Mouse (Mus musculus) midbrain, embryonic 13.5 days (tissue): ENCODE results near the gene Tbx6. TPM values are rescaled to one million over a fixed set of nuclear protein-coding genes. Genes with fewer than 3 reads are reported as not detected.

Experiments
- ATAC-seq: fragments of 200-750 bp; cut with Nextera tagmentation; 2 replicates; pipeline ENCODE4 v1.8.0; 2017; ENCODE audit warnings: mild to moderate bottlenecking, moderate TSS enrichment, moderate library complexity
- H3K27ac ChIP-seq: fragments of 300-500 bp; sonication (generic); 2 replicates; pipeline ENCODE4 v1.5.1; 2015; ENCODE audit warnings: inconsistent platforms, mild to moderate bottlenecking, moderate library complexity
- H3K27me3 ChIP-seq: fragments of 300-500 bp; sonication (generic); 2 replicates; pipeline ENCODE4 v1.6.1; 2015; ENCODE audit warnings: mild to moderate bottlenecking, inconsistent platforms
- H3K36me3 ChIP-seq: fragments of 300-500 bp; sonication (generic); 2 replicates; pipeline ENCODE4 v1.6.1; 2015; ENCODE audit warnings: mild to moderate bottlenecking, inconsistent platforms
- H3K4me1 ChIP-seq: fragments of 300-500 bp; sonication (generic); replicated peaks from 2 replicates; pipeline ENCODE4 v1.6.1; 2015; ENCODE audit warnings: inconsistent platforms
- H3K4me2 ChIP-seq: fragments of 300-500 bp; sonication (generic); replicated peaks from 2 replicates; pipeline ENCODE4 v1.6.1; 2015; ENCODE audit warnings: moderate library complexity, mild to moderate bottlenecking, inconsistent platforms
- H3K4me3 ChIP-seq: fragments of 300-500 bp; sonication (generic); replicated peaks from 2 replicates; pipeline ENCODE4 v1.5.1; 2015; ENCODE audit warnings: mild to moderate bottlenecking, inconsistent platforms
- H3K9ac ChIP-seq: fragments of 300-500 bp; sonication (generic); replicated peaks from 2 replicates; pipeline ENCODE4 v1.6.1; 2015; ENCODE audit warnings: mild to moderate bottlenecking, inconsistent platforms
- H3K9me3 ChIP-seq: fragments of 300-500 bp; sonication (generic); 2 replicates; pipeline ENCODE4 v1.6.1; 2016; ENCODE audit warnings: mild to moderate bottlenecking, inconsistent platforms
- WGBS: fragments of 180-500 bp; shearing (Covaris S2); methylation state at CpG from one replicate; pipeline ENCODE4 v1.1.7; 2015; 5-methylcytosine and 5-hydroxymethylcytosine counted together
- polyA plus RNA-seq: library from polyadenylated mRNA; unstranded; fragments of >200 nt; fragmentation: Nextera tagmentation; extraction: Ambion mirVana; gene quantifications from 2 replicates; pipeline ENCODE4 v1.2.1, GENCODE M21; 2015

Gene Tbx6
- polyA plus RNA-seq, 1 experiment from 2014 or later: 0.36 TPM

GRCm38 (mm10) chr7:126808703-126809455 is 27.6 kb downstream of the Tbx6 start:
- H3K9ac ChIP-seq: peak overlapping the region; percentile 87
- no peaks in the 10 kb centered on the region for H3K9me3 ChIP-seq
- ATAC-seq: peak; percentile 95
- H3K27ac ChIP-seq: peak overlapping the region; percentile 78
- WGBS: under 1% methylated on average over 42 of the region's 43 CpGs
- H3K4me1 ChIP-seq: peaks cover 20% of the 10 kb centered on the region
- H3K27me3 ChIP-seq: no peaks in the 10 kb centered on the region
- peaks cover 6% of the 10 kb centered on the region; the same call in 1 of the 2 replicates for H3K36me3 ChIP-seq
- peak overlapping the region; percentile 77 for H3K4me3 ChIP-seq
- H3K4me2 ChIP-seq: peak overlapping the region; percentile 87

- ATAC-seq: no peak
- Histone ChIP-seq H3K36me3 (0 out of 2 replicates have a peak, but pooled peaks cover 3% of the 10 kb centered on the region), H3K27me3 (no peaks in the 10 kb centered on the region), H3K27ac (no peak overlapping the region), H3K9ac (peak overlapping the region; percentile 87; the same call in 1 of the 2 replicates), H3K4me2 (peak overlapping the region; percentile 87), H3K4me3 (peak overlapping the region; percentile 77), H3K4me1 (peaks cover 20% of the 10 kb centered on the region), H3K9me3 (no peaks in the 10 kb centered on the region)
- WGBS: 70% methylated on average over 5 of the region's 5 CpGs
Measured at GRCm38 (mm10) chr7:126809723-126810369, 28.6 kb downstream of the Tbx6 start.

DNA sequence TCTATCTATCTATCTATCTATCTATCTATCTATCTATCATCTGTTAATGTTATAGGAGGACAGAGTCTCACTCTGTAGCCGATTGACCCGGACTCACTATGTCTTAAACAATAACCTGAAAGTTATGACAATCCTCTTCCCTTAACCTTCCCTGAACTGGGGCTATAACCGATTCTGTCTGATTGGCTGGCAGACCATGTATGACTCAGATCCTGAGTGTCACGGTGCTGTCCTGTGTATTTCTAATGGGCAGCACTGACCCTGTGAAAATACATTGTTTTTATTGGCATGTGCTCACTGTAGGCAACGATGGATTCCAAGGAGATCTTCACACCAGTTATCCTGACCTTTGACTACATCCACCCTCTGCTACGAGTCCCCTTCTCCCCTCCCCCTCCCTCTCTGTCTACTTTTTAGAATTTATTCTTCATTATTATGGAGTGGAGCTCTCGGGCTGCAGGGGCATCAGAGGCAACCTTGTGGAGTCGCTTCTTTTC is 34.5 kb downstream of the Tbx6 start:
- Histone ChIP-seq H3K9me3 (peaks cover 3% of the 10 kb centered on the region; the same call in 1 of the 2 replicates), H3K27me3 (no peaks in the 10 kb centered on the region), H3K4me2 (no peak overlapping the region), H3K36me3 (no peaks in the 10 kb centered on the region), H3K4me3 (no peak overlapping the region), H3K4me1 (no peaks in the 10 kb centered on the region), H3K9ac (no peak overlapping the region), H3K27ac (no peak overlapping the region)
- ATAC-seq: no peak
- WGBS: 54% methylated on average over 8 of the region's 8 CpGs

DNA sequence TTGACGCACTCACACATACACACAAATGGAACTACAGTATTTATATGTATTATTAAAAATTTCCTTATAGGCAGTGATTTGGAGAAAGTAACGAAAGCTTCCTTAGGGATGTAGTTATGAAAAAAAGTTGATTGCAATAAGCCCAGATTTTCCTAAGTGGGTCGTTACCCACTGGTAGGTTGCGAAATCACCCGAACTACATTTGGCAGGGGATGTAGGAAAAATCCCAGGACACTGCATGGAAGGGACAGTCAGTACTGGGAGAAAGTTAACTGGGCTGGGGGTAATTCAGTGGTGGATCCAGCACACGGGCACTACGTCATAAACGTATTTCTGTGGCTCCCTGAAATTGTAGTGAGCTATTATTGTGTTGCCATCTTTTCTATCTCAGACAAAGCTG is 35.2 kb downstream of the Tbx6 start:
- H3K27me3 ChIP-seq: no peaks in the 10 kb centered on the region
- 89% methylated on average over 8 of the region's 8 CpGs for WGBS
- H3K9ac ChIP-seq: no peak overlapping the region
- no peak for ATAC-seq
- no peaks in the 10 kb centered on the region for H3K36me3 ChIP-seq
- H3K4me2 ChIP-seq: no peak overlapping the region
- H3K27ac ChIP-seq: no peak overlapping the region
- no peaks in the 10 kb centered on the region for H3K4me1 ChIP-seq
- no peak overlapping the region for H3K4me3 ChIP-seq
- H3K9me3 ChIP-seq: peaks cover 3% of the 10 kb centered on the region; the same call in 1 of the 2 replicates

- Histone ChIP-seq H3K9ac (no peak overlapping the region), H3K4me2 (no peak overlapping the region), H3K4me1 (peaks cover 7% of the 10 kb centered on the region), H3K9me3 (peaks cover 3% of the 10 kb centered on the region; the same call in 1 of the 2 replicates), H3K4me3 (no peak overlapping the region), H3K36me3 (no peaks in the 10 kb centered on the region), H3K27me3 (no peaks in the 10 kb centered on the region), H3K27ac (no peak overlapping the region)
- 93% methylated on average over 7 of the region's 7 CpGs for WGBS
- ATAC-seq: no peak
Measured at GRCm38 (mm10) chr7:126817595-126817994, 36.3 kb downstream of the Tbx6 start.

DNA sequence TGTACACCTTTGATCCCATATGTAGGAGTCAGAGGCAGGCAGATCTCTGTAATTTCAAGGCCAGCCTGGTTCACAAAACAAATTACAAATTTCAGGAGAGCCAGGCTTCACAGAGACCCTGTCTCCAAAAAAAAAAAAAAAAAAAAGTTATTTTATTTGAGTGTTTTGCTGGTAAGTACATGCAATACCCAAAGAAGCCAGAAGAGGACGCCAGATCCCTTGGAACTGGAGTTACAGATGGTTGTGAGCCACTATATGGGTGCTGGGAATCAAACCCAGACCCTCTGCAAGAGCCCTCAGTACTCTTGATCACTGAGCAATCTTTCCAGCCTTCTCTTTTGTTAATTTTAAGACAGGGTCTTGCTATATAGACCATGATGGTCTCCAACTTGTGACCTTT is 37.5 kb downstream of the Tbx6 start:
- peaks cover 13% of the 10 kb centered on the region for H3K4me1 ChIP-seq

GRCm38 (mm10) chr7:126821835-126822511 is 40.7 kb downstream of the Tbx6 start:
- Histone ChIP-seq H3K4me1 (peaks cover 44% of the 10 kb centered on the region), H3K27me3 (no peaks in the 10 kb centered on the region), H3K27ac (peak overlapping the region; percentile 93), H3K36me3 (peaks cover 6% of the 10 kb centered on the region; the same call in 1 of the 2 replicates), H3K4me3 (peak overlapping the region; percentile 70), H3K4me2 (peak overlapping the region; percentile 54), H3K9ac (peak overlapping the region; percentile 87), H3K9me3 (peaks cover 3% of the 10 kb centered on the region; the same call in 1 of the 2 replicates)
- peak; percentile 24 for ATAC-seq
- WGBS: 21% methylated on average over 7 of the region's 7 CpGs

More for the DNA sequence above, 37.5 kb downstream of the Tbx6 start:
- Histone ChIP-seq H3K36me3 (no peaks in the 10 kb centered on the region), H3K9ac (no peak overlapping the region), H3K4me2 (no peak overlapping the region), H3K4me3 (no peak overlapping the region), H3K27ac (no peak overlapping the region), H3K27me3 (no peaks in the 10 kb centered on the region), H3K9me3 (peaks cover 3% of the 10 kb centered on the region; the same call in 1 of the 2 replicates)
- ATAC-seq: no peak
- WGBS: 40% methylated on average over 1 of the region's 1 CpGs

DNA sequence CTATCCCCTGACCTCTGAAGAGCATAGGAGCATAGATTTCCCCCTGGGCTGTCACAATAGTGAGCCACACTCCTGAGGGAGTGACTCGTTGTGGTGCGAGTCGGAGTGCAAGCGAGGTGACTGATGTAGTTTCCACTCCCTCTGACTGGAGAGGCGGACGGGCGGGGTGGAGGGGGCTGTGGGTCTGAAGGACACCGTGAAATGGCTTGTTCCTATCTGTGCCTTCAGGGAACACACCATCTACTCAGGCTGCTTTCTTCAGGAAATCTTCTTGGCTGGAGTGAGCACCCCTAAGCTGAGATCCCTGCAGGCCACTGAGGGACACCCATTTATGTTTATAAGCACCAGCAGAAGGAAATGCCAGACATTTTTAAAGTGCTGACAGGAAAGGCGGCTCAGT is 41.5 kb downstream of the Tbx6 start:
- Histone ChIP-seq H3K27ac (peak overlapping the region; percentile 93), H3K36me3 (peaks cover 13% of the 10 kb centered on the region; the same call in 1 of the 2 replicates), H3K4me3 (peak overlapping the region; percentile 70), H3K9me3 (peaks cover 3% of the 10 kb centered on the region; the same call in 1 of the 2 replicates), H3K4me2 (peak overlapping the region; percentile 54), H3K4me1 (peaks cover 51% of the 10 kb centered on the region), H3K9ac (peak overlapping the region; percentile 87), H3K27me3 (no peaks in the 10 kb centered on the region)
- ATAC-seq: peak; percentile 31
- 10% methylated on average over 9 of the region's 9 CpGs for WGBS

DNA sequence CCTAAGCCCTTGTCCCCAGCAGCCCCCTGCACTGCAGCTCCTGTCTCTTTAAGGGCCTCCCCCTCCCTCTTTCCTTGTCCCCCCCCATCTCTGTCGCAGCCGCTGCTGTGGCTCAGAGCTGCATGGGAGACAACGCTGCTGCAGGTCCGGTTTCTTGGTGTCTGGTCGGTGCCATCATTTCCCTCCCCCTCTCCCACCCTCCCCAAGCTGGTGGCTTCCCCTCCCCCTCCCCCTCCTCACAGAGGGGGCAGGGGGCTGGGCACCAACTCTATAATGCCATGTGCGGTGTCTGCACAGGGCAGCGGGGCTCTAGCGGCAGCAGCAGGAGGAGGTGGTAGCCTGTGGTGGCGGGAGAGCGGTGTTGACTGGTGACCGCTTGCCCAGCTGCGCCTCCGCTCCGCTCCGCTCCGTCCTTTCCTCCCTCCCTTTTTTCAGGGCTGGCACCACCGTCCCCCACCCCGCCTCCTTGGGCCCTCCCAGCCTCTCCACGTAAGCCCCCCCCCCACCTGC is 42.0 kb downstream of the Tbx6 start:
- Histone ChIP-seq H3K4me2 (peak overlapping the region; percentile 54), H3K9ac (peak overlapping the region; percentile 87), H3K36me3 (peaks cover 15% of the 10 kb centered on the region; the same call in 1 of the 2 replicates), H3K4me1 (peaks cover 52% of the 10 kb centered on the region), H3K27ac (peak overlapping the region; percentile 93), H3K4me3 (peak overlapping the region; percentile 70), H3K27me3 (no peaks in the 10 kb centered on the region), H3K9me3 (peaks cover 3% of the 10 kb centered on the region; the same call in 1 of the 2 replicates)
- under 1% methylated on average over 19 of the region's 19 CpGs for WGBS
- ATAC-seq: peak; percentile 87

- Histone ChIP-seq H3K9me3 (peaks cover 2% of the 10 kb centered on the region; the same call in 1 of the 2 replicates), H3K4me2 (peak overlapping the region; percentile 54), H3K9ac (peak overlapping the region; percentile 87), H3K27me3 (no peaks in the 10 kb centered on the region), H3K4me1 (peaks cover 54% of the 10 kb centered on the region), H3K36me3 (peaks cover 21% of the 10 kb centered on the region), H3K27ac (peak overlapping the region; percentile 93), H3K4me3 (peak overlapping the region; percentile 70)
- peak; percentile 16 for ATAC-seq
- WGBS: 4% methylated on average over 10 of the region's 10 CpGs
Measured at GRCm38 (mm10) chr7:126823940-126824339, 42.7 kb downstream of the Tbx6 start.

- H3K27ac ChIP-seq: no peak overlapping the region
- H3K27me3 ChIP-seq: no peaks in the 10 kb centered on the region
- H3K9ac ChIP-seq: peak overlapping the region; percentile 50
- no peak for ATAC-seq
- 28% methylated on average over 8 of the region's 8 CpGs for WGBS
- no peaks in the 10 kb centered on the region for H3K9me3 ChIP-seq
- H3K4me2 ChIP-seq: peak overlapping the region; percentile 54
- peaks cover 27% of the 10 kb centered on the region for H3K36me3 ChIP-seq
- H3K4me1 ChIP-seq: peaks cover 65% of the 10 kb centered on the region
- H3K4me3 ChIP-seq: peak overlapping the region; percentile 70
Measured at GRCm38 (mm10) chr7:126825403-126825802, 44.1 kb downstream of the Tbx6 start.
